Mouse (Mus musculus) CH12.LX (cell line): ENCODE measurements at regions not wholly inside any gene's neighbourhood (a gene's known extent, or its start where the extent isn't known, plus 50 kb on each side); places are given as distances from the start of the nearest gene placed in this dataset.

Source experiments
- DNase-seq: peaks from one replicate; pipeline ENCODE4 v3.0.0-alpha.2; 2013; ENCODE audit errors: extremely low read depth
- H3K27ac ChIP-seq: 2 replicates; pipeline ENCODE4 v1.5.1; 2012; ENCODE audit warnings: low read depth, mild to moderate bottlenecking, control low read depth, moderate library complexity; ENCODE audit not compliant: insufficient read depth
- H3K27me3 ChIP-seq: replicated peaks from 2 replicates; pipeline ENCODE3; 2012; ENCODE audit warnings: inconsistent platforms
- H3K36me3 ChIP-seq, 2 experiments: replicated peaks in 1 of 2; 2 replicates each; pipeline versions ENCODE3 to v1.6.1; 2012; ENCODE audit warnings: inconsistent platforms in 1 of 2, low read length in 1 of 2, mild to moderate bottlenecking in 1 of 2, mixed read lengths in 1 of 2, moderate library complexity in 1 of 2; ENCODE audit not compliant: control insufficient read depth in 1 of 2, insufficient read depth in 1 of 2
- H3K4me1 ChIP-seq, 2 experiments: 2 replicates each; pipeline ENCODE4 v1.6.1; 2012; ENCODE audit warnings: inconsistent platforms in 1 of 2, moderate library complexity in 1 of 2; ENCODE audit not compliant: insufficient read depth in 2 of 2, control insufficient read depth in 1 of 2
- H3K4me2 ChIP-seq: 2 replicates; pipeline ENCODE4 v1.6.1; 2012; ENCODE audit warnings: low read depth, mild to moderate bottlenecking, control low read depth; ENCODE audit not compliant: poor library complexity, insufficient read depth, severe bottlenecking
- H3K4me3 ChIP-seq, 3 experiments: fragments of 150-350 bp in 1 of 3; sonication (generic) in 1 of 3; replicated peaks in 1 of 3; 2 replicates each; pipeline versions ENCODE3 to v1.5.1; 2011 to 2012; ENCODE audit warnings: low read depth in 2 of 3, low read length in 2 of 3, mild to moderate bottlenecking in 2 of 3, moderate library complexity in 2 of 3, control low read depth in 1 of 3, improper control_type of control experiment in 1 of 3, inconsistent platforms in 1 of 3, mixed read lengths in 1 of 3; ENCODE audit not compliant: poor library complexity in 1 of 3
- H3K79me2 ChIP-seq: replicated peaks from 2 replicates; pipeline ENCODE4 v1.6.1; 2012; ENCODE audit warnings: mild to moderate bottlenecking, moderate library complexity; ENCODE audit not compliant: control insufficient read depth, poor library complexity, insufficient read depth, severe bottlenecking; ENCODE audit errors: extremely low read depth
- H3K9ac ChIP-seq: 2 replicates; pipeline ENCODE4 v1.6.1; 2012; ENCODE audit warnings: low read depth, mild to moderate bottlenecking, control low read depth, moderate library complexity; ENCODE audit not compliant: insufficient read depth
- H3K9me3 ChIP-seq: replicated peaks from 2 replicates; pipeline ENCODE3; 2012; ENCODE audit warnings: low read length, inconsistent platforms, mixed read lengths
- BHLHE40 ChIP-seq: IDR thresholded peaks from 2 replicates; pipeline ENCODE4 v1.6.1; 2011; ENCODE audit warnings: mild to moderate bottlenecking, low read depth, low read length, improper control_type of control experiment
- E2F4 ChIP-seq: IDR thresholded peaks from 2 replicates; pipeline ENCODE4 v1.6.1; 2011; ENCODE audit warnings: low read depth, low read length, improper control_type of control experiment; ENCODE audit not compliant: insufficient replicate concordance
- GABPA ChIP-seq: IDR thresholded peaks from 2 replicates; pipeline ENCODE4 v1.6.1; 2012; ENCODE audit warnings: low read depth, low read length, improper control_type of control experiment, inconsistent platforms; ENCODE audit not compliant: insufficient replicate concordance
- IRF4 ChIP-seq: IDR thresholded peaks from 2 replicates; pipeline ENCODE4 v1.6.1; 2014; ENCODE audit warnings: low read depth, mild to moderate bottlenecking, inconsistent platforms, low read length, improper control_type of control experiment
- MAZ ChIP-seq: IDR thresholded peaks from 2 replicates; pipeline ENCODE4 v1.6.1; 2012; ENCODE audit warnings: low read depth, mild to moderate bottlenecking, inconsistent platforms, low read length, improper control_type of control experiment, moderate library complexity
- MEF2A ChIP-seq: IDR thresholded peaks from 2 replicates; pipeline ENCODE4 v1.6.1; 2014; ENCODE audit warnings: low read depth, mild to moderate bottlenecking, inconsistent platforms, low read length, improper control_type of control experiment, borderline replicate concordance
- MXI1 ChIP-seq: IDR thresholded peaks from 2 replicates; pipeline ENCODE4 v1.6.1; 2011; ENCODE audit warnings: mild to moderate bottlenecking, low read depth, low read length, improper control_type of control experiment
- MYC ChIP-seq: IDR thresholded peaks from 2 replicates; pipeline ENCODE4 v1.6.1; 2011; ENCODE audit warnings: low read depth, mild to moderate bottlenecking, improper control_type of control experiment, low read length
- NELFE ChIP-seq: IDR thresholded peaks from 2 replicates; pipeline ENCODE4 v1.6.1; 2011; ENCODE audit warnings: low read depth, low read length, improper control_type of control experiment
- NRF1 ChIP-seq: IDR thresholded peaks from 2 replicates; pipeline ENCODE4 v1.6.1; 2014; ENCODE audit warnings: low read depth, mild to moderate bottlenecking, inconsistent platforms, low read length, improper control_type of control experiment, moderate library complexity
- PAX5 ChIP-seq: IDR thresholded peaks from 2 replicates; pipeline ENCODE4 v1.6.1; 2012; ENCODE audit warnings: low read length, inconsistent platforms, mixed read lengths
- POLR2A ChIP-seq: IDR thresholded peaks from 2 replicates; pipeline ENCODE4 v1.6.1; 2011; ENCODE audit warnings: low read depth, mild to moderate bottlenecking, improper control_type of control experiment, low read length
- POLR2AphosphoS2 ChIP-seq: IDR thresholded peaks from 2 replicates; pipeline ENCODE4 v1.6.1; 2011; ENCODE audit warnings: low read depth, low read length, improper control_type of control experiment
- RCOR1 ChIP-seq: conservative IDR thresholded peaks from 2 replicates; pipeline ENCODE4 v1.6.1; 2012; ENCODE audit warnings: low read depth, mild to moderate bottlenecking, inconsistent platforms, low read length, improper control_type of control experiment
- TBP ChIP-seq: conservative IDR thresholded peaks from 2 replicates; pipeline ENCODE4 v1.6.1; 2011; ENCODE audit warnings: low read depth, low read length, improper control_type of control experiment
- TCF12 ChIP-seq: IDR thresholded peaks from 2 replicates; pipeline ENCODE4 v1.6.1; 2014; ENCODE audit warnings: low read depth, mild to moderate bottlenecking, inconsistent platforms, low read length, improper control_type of control experiment
- UBTF ChIP-seq: IDR thresholded peaks from 2 replicates; pipeline ENCODE4 v1.6.1; 2012; ENCODE audit warnings: low read depth, mild to moderate bottlenecking, inconsistent platforms, low read length, improper control_type of control experiment, moderate library complexity
- USF1 ChIP-seq: IDR thresholded peaks from 2 replicates; pipeline ENCODE4 v1.6.1; 2014; ENCODE audit warnings: low read depth, mild to moderate bottlenecking, inconsistent platforms, low read length, improper control_type of control experiment
- USF2 ChIP-seq: conservative IDR thresholded peaks from 2 replicates; pipeline ENCODE4 v1.6.1; 2011; ENCODE audit warnings: low read depth, low read length, improper control_type of control experiment
- ZKSCAN1 ChIP-seq: IDR thresholded peaks from 2 replicates; pipeline ENCODE4 v1.6.1; 2012; ENCODE audit warnings: low read depth, inconsistent platforms, low read length, improper control_type of control experiment, borderline replicate concordance
- ZMIZ1 ChIP-seq: IDR thresholded peaks from 2 replicates; pipeline ENCODE4 v1.6.1; 2012; ENCODE audit warnings: low read depth, mild to moderate bottlenecking, inconsistent platforms, low read length, improper control_type of control experiment
- ZNF384 ChIP-seq: IDR thresholded peaks from 2 replicates; pipeline ENCODE4 v1.6.1; 2012; ENCODE audit warnings: low read depth, low read length, improper control_type of control experiment, inconsistent platforms
- dilution Hi-C: fragments of 300-500 bp; cut with MboI; formaldehyde crosslinking; loops from 2 replicates; pipeline ENCODE4 v1.14.3; 2020; ENCODE audit warnings: low sequenced_read_pairs; ENCODE audit not compliant: extremely low pct_unique_long_range_greater_than_20kb, extremely low pct_ligation_motif_present
- in situ Hi-C: fragments of 300-500 bp; cut with MboI; formaldehyde crosslinking; loops from 3 replicates; pipeline ENCODE4 v1.14.3; 2019; ENCODE audit warnings: low sequenced_read_pairs, low pct_ligation_motif_present, low pct_unique_long_range_greater_than_20kb, mixed read lengths

GRCm38 (mm10) chr4:81988796-81989195, 546.2 kb upstream of the Mpdz start:
- no peak overlapping the region for H3K4me3 ChIP-seq
- no peak overlapping the region for H3K9ac ChIP-seq
- H3K36me3 ChIP-seq, result no peaks in the 10 kb centered on the region
- in situ Hi-C loops, result no loop called here
- H3K27ac ChIP-seq, result no peak overlapping the region
- no peak for DNase-seq
- TF ChIP-seq POLR2A (no peak), BHLHE40 (no peak), NELFE (no peak), PAX5 (no peak), USF1 (no peak), TCF12 (no peak), ZMIZ1 (no peak), RCOR1 (no peak), MAZ (no peak)
- no peaks in the 10 kb centered on the region for H3K9me3 ChIP-seq
- no peaks in the 10 kb centered on the region for H3K4me1 ChIP-seq
- H3K4me2 ChIP-seq, result no peak overlapping the region
- dilution Hi-C loops, result no loop called here
- no peaks in the 10 kb centered on the region for H3K79me2 ChIP-seq
- no peaks in the 10 kb centered on the region for H3K27me3 ChIP-seq

- TF ChIP-seq ZKSCAN1 (no peak), TBP (no peak), USF2 (no peak), POLR2AphosphoS2 (no peak), ZNF384 (no peak), E2F4 (no peak), MXI1 (no peak), GABPA (no peak), IRF4 (no peak), MEF2A (no peak), MAZ (no peak), BHLHE40 (no peak), NRF1 (no peak), MYC (no peak), UBTF (no peak)
- no peak overlapping the region for H3K27ac ChIP-seq
- H3K4me2 ChIP-seq, result no peak overlapping the region
- H3K27me3 ChIP-seq, result no peaks in the 10 kb centered on the region
- no peak overlapping the region for H3K4me3 ChIP-seq
- no peak for DNase-seq
- H3K36me3 ChIP-seq, result no peaks in the 10 kb centered on the region
- in situ Hi-C loops, result no loop called here
- no peaks in the 10 kb centered on the region for H3K9me3 ChIP-seq
- H3K9ac ChIP-seq, result no peak overlapping the region
- H3K4me1 ChIP-seq, result no peaks in the 10 kb centered on the region
- no peaks in the 10 kb centered on the region for H3K79me2 ChIP-seq
- dilution Hi-C loops, result no loop called here
These were observed 544.0 kb upstream of the Mpdz start for GRCm38 (mm10) chr4:81986616-81987015.
